Mouse (Mus musculus) midbrain, postnatal 0 days (tissue): ENCODE data around the gene Tyrp1. TPM values are rescaled to one million over a fixed set of nuclear protein-coding genes. Genes with fewer than 3 reads are reported as not detected.

Source experiments
- ATAC-seq: fragments of 200-750 bp; cut with Nextera tagmentation; 2 replicates; pipeline ENCODE4 v1.8.0; 2017; ENCODE audit warnings: moderate number of reproducible peaks, mild to moderate bottlenecking, moderate TSS enrichment, moderate library complexity; ENCODE audit not compliant: low FRiP score
- DNase-seq: peaks from one replicate; pipeline ENCODE4 v3.0.0-alpha.2; 2015; ENCODE audit warnings: low spot score
- H3K27ac ChIP-seq: fragments of 300-500 bp; sonication (generic); 2 replicates; pipeline ENCODE4 v1.5.1; 2014; ENCODE audit warnings: low read depth, mild to moderate bottlenecking, low read length, mixed read lengths
- H3K27me3 ChIP-seq: fragments of 300-500 bp; sonication (generic); 2 replicates; pipeline ENCODE4 v1.6.1; 2014; ENCODE audit warnings: low read length, control low read depth, mixed read lengths; ENCODE audit not compliant: insufficient read depth
- H3K36me3 ChIP-seq: fragments of 300-500 bp; sonication (generic); 2 replicates; pipeline ENCODE4 v1.6.1; 2014; ENCODE audit warnings: low read length, control low read depth, mixed read lengths; ENCODE audit not compliant: insufficient read depth
- H3K4me1 ChIP-seq: fragments of 300-500 bp; sonication (generic); 2 replicates; pipeline ENCODE4 v1.6.1; 2014; ENCODE audit warnings: mild to moderate bottlenecking, control low read depth, antibody characterized with exemption, low read length, mixed read lengths; ENCODE audit not compliant: insufficient read depth
- H3K4me2 ChIP-seq: fragments of 300-500 bp; sonication (generic); 2 replicates; pipeline ENCODE4 v1.6.1; 2014; ENCODE audit warnings: low read depth, mild to moderate bottlenecking, low read length, mixed read lengths; ENCODE audit not compliant: poor library complexity, severe bottlenecking
- H3K4me3 ChIP-seq: fragments of 300-500 bp; sonication (generic); 2 replicates; pipeline ENCODE4 v1.5.1; 2014; ENCODE audit warnings: low read depth, mild to moderate bottlenecking, low read length, moderate library complexity
- H3K9ac ChIP-seq: fragments of 300-500 bp; sonication (generic); replicated peaks from 2 replicates; pipeline ENCODE4 v1.6.1; 2014; ENCODE audit warnings: mild to moderate bottlenecking, low read length, moderate library complexity, mixed read lengths; ENCODE audit not compliant: poor library complexity, severe bottlenecking
- H3K9me3 ChIP-seq: fragments of 300-500 bp; sonication (generic); 2 replicates; pipeline ENCODE4 v1.6.1; 2016; ENCODE audit warnings: low read length, control low read depth
- CTCF ChIP-seq: IDR thresholded peaks from 2 replicates; pipeline ENCODE4 v1.5.1; 2016; ENCODE audit warnings: antibody characterized with exemption, mild to moderate bottlenecking
- WGBS: fragments of 180-500 bp; shearing (Covaris S2); extraction: QIAGEN DNeasy Blood & Tissue Kit; methylation state at CpG from one replicate; pipeline ENCODE4 v1.1.7; 2014; 5-methylcytosine and 5-hydroxymethylcytosine counted together
- polyA plus RNA-seq: library from polyadenylated mRNA; unstranded; fragments of >200 nt; fragmentation: Nextera tagmentation; extraction: Ambion mirVana; gene quantifications from 2 replicates; pipeline ENCODE4 v1.2.1, GENCODE M21; 2015
- total RNA-seq: library from RNA; depleted of rRNA; stranded (reverse); fragments of >200 nt; gene quantifications from 2 replicates; pipeline ENCODE4 v1.2.3, GENCODE M21; 2014; rRNA removed

Gene Tyrp1
- total and polyA plus RNA-seq, 2 experiments from 2014 or later: 0.17 to 1.2 TPM

- no peaks in the 10 kb centered on the region for H3K36me3 ChIP-seq
- no peak overlapping the region for H3K27ac ChIP-seq
- no peak for TF ChIP-seq CTCF
- no peak overlapping the region for H3K4me3 ChIP-seq
- WGBS: 80% methylated on average over 4 of the region's 4 CpGs
- ATAC-seq (no peak), DNase-seq (no peak)
- no peaks in the 10 kb centered on the region for H3K4me1 ChIP-seq
- H3K9ac ChIP-seq: no peak overlapping the region
- H3K27me3 ChIP-seq: no peaks in the 10 kb centered on the region
- H3K4me2 ChIP-seq: no peak overlapping the region
- no peaks in the 10 kb centered on the region for H3K9me3 ChIP-seq
Measured at GRCm38 (mm10) chr4:80875055-80875454, 41.1 kb downstream of the Tyrp1 start.

- no peak for ATAC-seq
- DNase-seq: no peak
- H3K4me3 ChIP-seq: no peak overlapping the region
- no peaks in the 10 kb centered on the region for H3K27me3 ChIP-seq
- no peak for TF ChIP-seq CTCF
- 91% methylated on average over 1 of the region's 1 CpGs for WGBS
- H3K36me3 ChIP-seq: no peaks in the 10 kb centered on the region
- H3K4me2 ChIP-seq: no peak overlapping the region
- no peaks in the 10 kb centered on the region for H3K9me3 ChIP-seq
- H3K4me1 ChIP-seq: no peaks in the 10 kb centered on the region
- H3K9ac ChIP-seq: no peak overlapping the region
- H3K27ac ChIP-seq: no peak overlapping the region
Measured at GRCm38 (mm10) chr4:80881996-80882599, 48.2 kb downstream of the Tyrp1 start.

- WGBS: 83% methylated on average over 4 of the region's 4 CpGs
- H3K27ac ChIP-seq: no peak overlapping the region
- no peaks in the 10 kb centered on the region for H3K27me3 ChIP-seq
- H3K36me3 ChIP-seq: no peaks in the 10 kb centered on the region
- no peak overlapping the region for H3K4me2 ChIP-seq
- ATAC-seq (no peak), DNase-seq (no peak)
- no peak overlapping the region for H3K4me3 ChIP-seq
- no peak overlapping the region for H3K9ac ChIP-seq
- no peaks in the 10 kb centered on the region for H3K4me1 ChIP-seq
- TF ChIP-seq CTCF: no peak
- H3K9me3 ChIP-seq: no peaks in the 10 kb centered on the region
Measured at GRCm38 (mm10) chr4:80886631-80887030, 52.7 kb downstream of the Tyrp1 start.

GRCm38 (mm10) chr4:80891004-80891403, 57.1 kb downstream of the Tyrp1 start:
- no peak for ATAC-seq
- no peak for TF ChIP-seq CTCF
- Histone ChIP-seq H3K4me1 (no peaks in the 10 kb centered on the region), H3K27me3 (no peaks in the 10 kb centered on the region), H3K4me3 (no peak overlapping the region), H3K36me3 (no peaks in the 10 kb centered on the region), H3K9me3 (no peaks in the 10 kb centered on the region), H3K4me2 (no peak overlapping the region), H3K9ac (no peak overlapping the region), H3K27ac (no peak overlapping the region)
- no peak for DNase-seq
- WGBS: 95% methylated on average over 6 of the region's 6 CpGs

GRCm38 (mm10) chr4:80895278-80895894, 61.5 kb downstream of the Tyrp1 start:
- Histone ChIP-seq H3K4me3 (no peak overlapping the region), H3K36me3 (no peaks in the 10 kb centered on the region), H3K4me1 (no peaks in the 10 kb centered on the region), H3K27me3 (no peaks in the 10 kb centered on the region), H3K27ac (no peak overlapping the region), H3K9me3 (no peaks in the 10 kb centered on the region), H3K4me2 (no peak overlapping the region), H3K9ac (no peak overlapping the region)
- DNase-seq: no peak
- ATAC-seq: no peak
- WGBS: 61% methylated on average over 4 of the region's 4 CpGs
- no peak for TF ChIP-seq CTCF

Other genes starting within 250 kb of the Tyrp1 start
- 12.7 and 14.5 TPM in 2 replicates for gene Lurap1l, start 76.5 kb downstream of the Tyrp1 start, total RNA-seq
- 8.1 and 8.9 TPM in 2 replicates for gene Lurap1l, start 76.5 kb downstream of the Tyrp1 start, polyA plus RNA-seq